Mouse (Mus musculus): ENCODE measurements around the gene Cfap44.

DNA sequence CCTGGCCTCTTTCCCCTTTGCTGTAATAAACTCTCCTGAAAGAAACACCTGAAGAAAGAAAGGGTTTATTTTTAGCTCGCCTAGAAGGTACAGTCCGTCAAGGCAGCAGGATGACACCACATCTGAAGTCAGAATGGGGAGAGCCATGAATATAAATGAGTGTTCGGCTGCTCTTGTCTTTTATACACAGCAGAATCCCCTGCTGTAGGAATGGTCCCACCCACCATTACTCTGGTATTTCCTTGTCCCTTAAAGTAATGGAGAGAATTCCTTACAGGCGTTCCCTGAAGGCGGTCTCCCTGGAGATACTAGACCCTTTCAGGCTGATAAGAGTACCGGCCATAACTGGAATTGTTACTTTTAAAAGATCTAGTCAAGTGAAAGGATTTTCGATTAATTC, 35.4 kb downstream of the Cfap44 start:
- no peak for TF ChIP-seq POLR2A (IDR thresholded peaks at IDR 0.05; ENCODE audit: borderline replicate concordance, control insufficient read depth, low read depth, low read length)
- TF ChIP-seq CTCF (IDR thresholded peaks at IDR 0.05; ENCODE audit: control insufficient read depth, insufficient read depth, low read length): no peak
